Mouse (Mus musculus) frontal cortex, adult (tissue): ENCODE results near the gene Frmpd4.
A peak's percentile ranks its signal among the peaks of the same experiment; 100 is the strongest.

ENCODE experiments used
- ATAC-seq: cut with Nextera tagmentation; 2 replicates; pipeline ENCODE4 v1.9.2; 2017; ENCODE audit warnings: mild to moderate bottlenecking, moderate library complexity, mixed read lengths; ENCODE audit not compliant: low TSS enrichment

Frmpd4 gene

DNA sequence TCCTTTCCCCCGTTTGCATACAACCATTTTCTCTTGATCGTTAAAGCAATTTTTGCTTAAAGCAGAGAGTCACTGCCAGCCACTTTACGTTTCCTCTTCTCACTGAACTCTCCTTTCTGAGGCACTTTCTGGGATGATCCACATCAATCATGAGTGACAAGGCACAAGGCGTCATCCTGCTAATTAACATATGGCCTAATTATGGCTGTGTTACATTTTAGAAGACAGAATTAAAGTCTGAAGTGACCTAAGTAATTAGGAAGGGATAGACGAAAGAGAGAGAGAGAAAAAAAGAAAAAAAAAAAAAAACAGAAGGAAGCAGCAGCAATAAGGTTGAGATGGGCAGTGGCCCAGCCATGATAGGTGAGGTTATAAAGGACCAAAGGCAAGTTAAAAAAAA is at the start of gene Frmpd4:
Gene Frmpd4, minus strand, starts transcription at position 101 of the 400 bp plus-strand sequence.
- no peak for ATAC-seq

GRCm38 (mm10) chrX:168595193-168595592 is 18.2 kb upstream of the Frmpd4 start:
- ATAC-seq = no peak

GRCm38 (mm10) chrX:168584303-168584702 is 7.3 kb upstream of the Frmpd4 start:
- no peak for ATAC-seq

DNA sequence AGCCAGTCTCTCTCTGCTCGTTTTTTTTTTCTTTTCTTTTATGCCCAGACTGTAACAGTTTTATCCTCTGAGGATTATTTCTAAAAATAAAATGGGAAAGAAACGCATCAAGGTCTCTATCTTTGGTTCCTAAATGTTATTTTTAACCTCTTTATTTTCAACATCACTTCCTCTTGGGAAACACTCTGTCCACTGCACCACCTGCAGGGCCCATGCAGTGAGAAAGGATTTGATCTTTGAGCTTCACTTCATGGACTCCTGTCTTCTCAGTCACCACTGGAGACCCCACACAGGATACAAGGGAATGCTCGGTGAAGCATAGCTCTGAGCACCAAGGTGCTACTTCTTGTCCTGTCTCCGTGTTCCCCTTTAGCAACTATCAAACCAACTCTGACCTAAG is 5.2 kb downstream of the Frmpd4 start:
- no peak for ATAC-seq

- ATAC-seq = peak; percentile 99
These were observed 7.8 kb downstream of the Frmpd4 start for GRCm38 (mm10) chrX:168569231-168569630.

DNA sequence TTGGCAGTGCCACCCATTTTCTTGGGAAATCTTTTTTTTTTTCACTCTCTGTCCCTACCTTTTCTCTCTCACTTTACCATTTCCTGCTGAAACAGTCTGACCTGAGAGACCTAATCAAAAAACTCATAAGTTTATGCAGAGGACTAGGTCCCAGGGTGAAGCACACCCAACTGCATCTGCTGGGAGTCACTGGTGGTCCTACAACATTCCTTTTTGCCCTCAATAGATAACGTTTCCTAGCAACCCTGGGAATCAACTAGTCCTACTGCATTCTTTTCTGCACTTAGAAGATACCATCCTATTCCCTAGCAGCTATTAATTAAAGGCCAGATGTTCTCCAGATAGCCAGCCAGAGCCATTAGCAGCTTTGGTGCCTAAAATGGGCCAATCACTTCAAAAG is 71.8 kb downstream of the Frmpd4 start:
- no peak for ATAC-seq

- no peak for ATAC-seq
These were observed 121.8 kb downstream of the Frmpd4 start for GRCm38 (mm10) chrX:168455233-168455632.

DNA sequence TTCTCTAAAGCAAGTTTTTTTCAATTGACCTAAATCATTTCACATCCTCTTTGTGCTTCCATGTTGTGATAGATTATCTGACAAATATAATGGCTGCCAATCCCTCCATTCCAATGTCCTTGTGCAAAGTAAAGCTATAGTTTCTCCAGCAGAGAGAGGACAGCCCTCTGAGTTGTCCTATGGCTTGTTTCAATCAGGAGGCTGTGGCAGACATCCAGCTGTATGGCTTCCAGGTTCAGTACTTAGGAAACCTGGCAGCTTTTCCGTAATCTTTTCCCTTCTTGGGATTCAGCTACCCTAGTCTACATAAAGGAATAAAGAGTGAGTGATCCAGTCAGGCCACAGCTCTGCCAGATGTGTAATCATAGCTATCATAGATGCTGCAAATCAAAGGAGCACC is 145.8 kb downstream of the Frmpd4 start:
- no peak for ATAC-seq

GRCm38 (mm10) chrX:168429814-168430213 is 147.2 kb downstream of the Frmpd4 start:
- peak; percentile 85 for ATAC-seq

DNA sequence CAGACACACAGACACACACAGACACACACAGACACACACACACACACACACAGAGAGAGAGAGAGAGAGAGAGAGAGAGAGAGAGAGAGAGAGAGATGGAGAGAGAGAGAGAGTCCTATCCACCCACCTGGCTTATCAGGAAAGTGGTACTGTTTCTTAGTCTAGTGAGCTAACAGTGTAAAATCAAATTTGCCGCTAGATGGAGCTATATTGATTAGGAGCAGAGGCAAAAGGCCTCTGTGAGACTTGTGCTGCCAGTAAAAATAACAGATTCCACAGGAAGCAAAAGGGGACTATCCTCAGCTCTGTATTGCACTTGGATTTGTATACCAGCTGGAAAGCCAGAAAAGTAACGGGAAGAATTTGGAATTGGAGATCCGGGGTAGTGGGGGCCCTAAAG is 161.6 kb downstream of the Frmpd4 start:
- peak; percentile 86 for ATAC-seq

DNA sequence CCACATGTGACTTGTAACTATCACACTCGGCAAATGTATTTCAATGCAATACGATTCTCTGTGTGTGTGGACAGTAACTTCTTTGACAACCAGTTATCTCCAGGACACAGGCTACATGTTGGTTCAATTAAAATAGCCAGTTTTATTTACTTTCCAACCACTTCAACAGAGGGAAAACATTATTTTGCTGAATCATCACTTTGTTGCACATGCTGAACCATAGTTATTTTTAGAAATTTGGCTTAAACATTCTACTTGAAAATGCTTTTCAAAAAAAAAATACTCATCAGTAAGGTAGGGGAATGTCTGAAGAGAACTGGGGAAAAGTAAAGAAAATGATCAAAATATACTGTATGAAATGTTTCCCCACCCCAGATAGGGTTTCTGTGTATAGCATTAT is 173.5 kb downstream of the Frmpd4 start:
- ATAC-seq = no peak

- peak; percentile 89 for ATAC-seq
These were observed 226.6 kb downstream of the Frmpd4 start for GRCm38 (mm10) chrX:168350431-168350830.

DNA sequence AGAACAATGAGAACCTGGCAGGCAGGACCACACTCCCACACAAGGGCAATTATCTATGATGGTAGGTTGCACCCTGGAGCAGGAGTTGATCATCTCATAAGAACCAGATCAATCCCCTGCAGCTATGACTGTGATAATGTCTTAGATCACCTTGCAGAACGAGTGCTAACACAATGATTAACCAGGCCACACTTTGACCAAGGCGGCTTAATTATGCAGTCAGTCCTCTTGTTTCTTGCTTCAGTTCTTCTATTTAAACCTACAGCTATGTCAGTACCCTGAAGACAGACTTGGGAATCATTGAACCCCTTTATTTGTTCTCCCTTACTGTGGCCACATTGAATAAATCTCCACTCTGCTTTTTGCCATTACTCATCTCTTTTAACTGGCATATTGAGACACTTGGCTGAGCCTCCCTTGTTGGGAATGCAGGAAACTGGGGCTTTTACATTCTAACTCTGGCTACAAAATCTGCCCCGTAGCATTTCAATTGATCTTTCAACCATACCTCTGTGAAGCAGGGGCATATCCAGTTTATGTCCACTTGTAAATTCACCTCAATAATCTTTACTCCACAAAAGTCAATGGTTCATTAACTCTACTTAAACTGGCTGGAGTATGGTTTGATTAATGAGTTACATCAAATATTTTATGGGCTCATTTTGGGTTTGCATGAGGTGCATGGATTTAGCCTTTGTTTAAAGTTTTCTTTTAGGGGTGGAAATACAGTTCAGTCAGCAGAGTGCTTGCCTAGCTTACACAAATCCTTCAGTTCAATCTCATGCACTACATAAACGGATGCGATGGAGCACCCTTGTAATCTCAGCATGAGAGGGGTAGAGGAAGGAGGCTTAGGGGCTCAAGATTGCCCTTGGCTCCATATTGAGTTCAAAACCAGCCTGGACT is 227.5 kb downstream of the Frmpd4 start:
- ATAC-seq = no peak

DNA sequence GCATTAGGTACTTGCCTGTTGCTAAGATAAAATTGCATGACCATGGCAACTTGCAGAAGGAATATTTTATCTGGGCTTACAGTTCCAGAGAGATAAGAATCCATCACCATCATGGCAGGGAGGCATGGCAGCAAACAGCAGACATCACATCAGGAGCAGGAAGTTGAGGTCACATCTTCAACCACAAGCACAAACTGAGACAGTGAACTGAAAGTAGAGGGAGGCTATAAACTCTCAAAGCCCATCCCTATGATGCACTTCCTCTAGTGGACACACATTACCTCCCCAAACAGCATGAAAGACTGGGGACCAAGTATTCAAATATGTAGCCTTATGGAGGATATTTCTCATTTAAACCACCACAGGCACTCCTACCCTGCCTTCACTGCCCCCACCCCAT is 238.8 kb downstream of the Frmpd4 start:
- ATAC-seq = no peak

DNA sequence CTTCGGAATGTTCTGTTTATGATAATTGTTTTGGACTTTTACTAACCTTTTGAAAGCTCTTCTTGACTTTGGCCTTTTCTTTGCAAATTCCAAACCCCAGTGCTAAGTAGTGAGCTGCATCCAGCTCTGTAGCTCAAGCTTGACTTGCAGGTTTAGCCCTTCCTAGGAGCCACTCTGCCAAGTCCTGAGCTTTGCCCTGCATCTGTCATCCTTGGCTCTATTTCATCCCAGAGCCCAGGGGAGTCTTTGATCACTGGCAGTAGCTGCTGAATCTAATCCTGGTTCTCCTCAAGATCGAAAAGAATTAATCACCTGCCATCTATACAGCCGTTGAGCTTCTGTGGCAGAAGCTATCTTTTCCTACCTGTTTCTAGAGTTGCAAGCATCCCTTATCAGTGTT is 251.9 kb downstream of the Frmpd4 start:
- no peak for ATAC-seq

DNA sequence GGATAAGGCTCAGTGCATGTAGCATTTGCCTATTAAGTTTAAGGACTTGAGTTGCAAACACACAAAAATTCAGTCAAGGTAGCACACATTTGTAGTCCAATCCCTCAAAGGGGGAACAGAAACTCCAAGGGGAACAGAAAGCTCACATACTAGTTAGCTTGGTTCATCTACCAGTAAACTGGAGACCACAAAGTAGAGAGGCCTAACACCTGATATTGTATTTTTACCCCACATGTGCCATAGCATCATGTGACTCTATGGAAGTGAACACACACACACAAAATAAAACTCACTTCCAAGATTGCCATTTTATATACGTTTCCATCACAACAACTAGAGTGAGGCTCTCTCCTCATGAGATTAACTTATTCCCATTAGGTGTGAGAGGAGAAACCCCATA is 264.9 kb downstream of the Frmpd4 start:
- no peak for ATAC-seq

GRCm38 (mm10) chrX:168310143-168310542 is 266.9 kb downstream of the Frmpd4 start:
- no peak for ATAC-seq

GRCm38 (mm10) chrX:168292506-168292905 is 284.5 kb downstream of the Frmpd4 start:
- peak; percentile 88 for ATAC-seq

- ATAC-seq = peak; percentile 70
These were observed 370.0 kb downstream of the Frmpd4 start for GRCm38 (mm10) chrX:168207034-168207433.

GRCm38 (mm10) chrX:168191944-168192343 is 385.1 kb downstream of the Frmpd4 start:
- peak; percentile 98 for ATAC-seq

DNA sequence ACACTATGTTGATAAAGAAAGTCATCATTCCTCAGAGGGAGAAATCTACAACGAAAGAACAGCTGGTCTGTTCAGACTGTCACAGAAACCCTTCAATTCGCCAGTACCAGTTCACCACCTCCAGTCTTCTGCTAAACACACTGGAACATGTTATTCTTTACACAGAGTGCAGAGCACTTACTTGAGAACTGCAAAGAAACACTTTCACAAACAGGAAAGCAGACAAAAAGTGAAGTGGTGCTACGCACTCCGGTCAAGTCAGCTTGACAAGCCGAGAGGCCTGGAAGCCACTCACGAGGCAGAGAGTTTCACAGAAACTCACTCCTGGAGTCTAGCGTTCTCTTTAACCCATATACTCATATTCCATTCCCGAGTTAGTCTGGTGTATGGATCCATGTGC is 387.5 kb downstream of the Frmpd4 start:
- peak; percentile 27; the same call in 1 of the 2 replicates for ATAC-seq

GRCm38 (mm10) chrX:168163001-168163400 is 414.0 kb downstream of the Frmpd4 start:
- ATAC-seq = no peak

- ATAC-seq = no peak
These were observed 418.2 kb downstream of the Frmpd4 start for GRCm38 (mm10) chrX:168158866-168159265.

DNA sequence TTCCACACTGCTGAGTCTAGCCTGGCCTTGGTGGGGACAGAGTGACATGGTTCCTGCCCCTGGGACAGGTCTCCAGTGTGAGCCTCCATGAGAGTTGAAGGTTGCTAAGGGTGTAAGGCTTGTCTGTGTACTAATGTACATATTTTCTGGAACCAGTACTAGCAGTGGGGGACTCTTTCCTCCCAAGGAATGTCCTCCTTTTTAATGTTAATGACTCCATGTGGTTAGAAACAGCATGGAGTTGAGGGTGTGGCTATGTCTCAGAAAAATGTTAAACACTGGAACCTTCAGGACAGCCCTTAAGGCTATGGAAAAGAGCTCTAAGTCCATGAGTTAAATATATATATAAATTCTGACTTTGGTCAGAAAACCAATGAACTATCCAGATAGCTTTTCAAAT is 436.0 kb downstream of the Frmpd4 start:
- ATAC-seq = no peak
